Mouse (Mus musculus) B cell, adult 67 days (primary cell): ENCODE measurements around the gene Rhox2b. TPM values are rescaled to one million over a fixed set of nuclear protein-coding genes. Genes with fewer than 3 reads are reported as not detected.

Experiments
- total RNA-seq, 2 experiments: library from RNA; stranded (reverse); gene quantifications; 4 replicates each; pipeline ENCODE4 v1.2.4; 2023

The Rhox2b gene
- not detected for total RNA-seq

DNA sequence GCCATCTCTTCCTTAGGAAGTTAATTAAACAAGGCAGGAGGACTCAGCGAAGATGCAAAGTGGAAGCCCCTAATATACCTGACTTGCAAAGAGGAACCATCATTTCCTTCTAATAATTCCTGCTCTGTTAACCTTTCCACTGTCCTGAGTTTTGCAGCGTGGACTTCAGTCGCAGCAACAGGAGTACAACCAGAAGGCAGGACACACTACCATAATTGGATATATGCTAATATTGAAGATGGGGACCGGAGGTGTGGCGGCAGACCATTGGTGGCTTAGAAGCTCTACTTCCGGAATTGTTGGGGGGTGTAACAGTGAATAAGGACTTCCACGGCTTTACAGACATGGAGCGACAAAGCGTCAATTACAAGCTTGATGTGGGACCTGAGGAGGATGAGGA, at the start of gene Rhox2b:
Gene Rhox2b (plus strand): TSS at position 301 of the 400 bp plus-strand sequence.

DNA sequence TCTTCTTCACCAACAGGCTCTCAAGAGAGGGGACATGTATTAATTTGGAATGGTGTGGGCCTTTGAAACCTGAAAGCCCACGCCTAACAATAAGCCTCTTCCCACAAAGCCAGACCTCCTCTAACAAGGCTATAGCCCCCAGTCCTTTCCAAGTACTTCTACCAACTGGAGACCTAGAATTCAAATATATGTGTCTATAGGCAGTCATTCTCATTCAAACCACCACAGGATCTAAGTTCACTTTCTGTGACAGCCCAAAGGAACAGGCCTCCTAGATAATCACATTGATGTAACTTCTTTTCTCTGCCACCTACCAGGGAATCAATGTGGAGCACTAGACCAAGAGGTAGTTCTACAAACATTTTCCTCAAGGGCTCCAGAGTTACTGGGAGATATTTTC, 32.1 kb upstream of the Rhox2b start, which contains the start of gene Rhox3a2:
Gene Rhox3a2 (plus strand): TSS at position 301 of the 400 bp plus-strand sequence.

DNA sequence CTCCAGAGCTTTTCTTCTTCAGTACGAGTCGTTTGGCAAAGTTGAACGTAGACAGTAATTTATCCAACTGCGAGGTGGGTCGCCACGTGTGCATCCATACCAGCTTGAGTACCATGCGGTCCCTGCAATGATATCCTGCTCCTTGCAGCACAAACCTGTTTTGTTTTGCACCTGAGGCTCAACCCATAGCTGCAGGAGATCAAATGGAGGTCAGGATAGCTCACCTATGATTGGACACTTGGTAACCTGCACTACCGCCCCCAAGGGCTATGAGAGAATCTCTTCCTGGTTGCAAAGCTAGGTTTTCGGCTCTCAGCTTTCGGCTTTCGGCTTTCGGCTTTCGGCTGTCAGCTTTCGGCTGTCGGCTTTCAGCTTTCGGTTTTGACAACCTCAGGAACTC, 21.3 kb upstream of the Rhox2b start, which contains the start of gene Rhox4a2:
Gene Rhox4a2 (plus strand): TSS at position 301 of the 400 bp plus-strand sequence.

DNA sequence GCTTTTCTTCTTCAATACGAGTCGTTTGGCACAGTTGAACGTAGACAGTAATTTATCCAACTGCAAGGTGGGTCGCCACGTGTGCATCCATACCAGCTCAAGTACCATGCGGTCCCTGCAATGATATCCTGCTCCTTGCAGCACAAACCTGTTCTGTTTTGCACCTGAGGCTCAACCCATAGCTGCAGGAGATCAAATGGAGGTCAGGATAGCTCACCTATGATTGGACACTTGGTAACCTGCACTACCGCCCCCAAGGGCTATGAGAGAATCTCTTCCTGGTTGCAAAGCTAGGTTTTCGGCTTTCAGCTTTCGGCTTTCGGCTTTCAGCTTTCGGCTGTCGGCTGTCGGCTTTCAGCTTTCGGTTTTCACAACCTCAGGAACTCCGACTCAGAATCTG, 20.3 kb downstream of the Rhox2b start, which contains the start of gene Rhox4b:
Gene Rhox4b (plus strand): TSS at position 301 of the 400 bp plus-strand sequence.

DNA sequence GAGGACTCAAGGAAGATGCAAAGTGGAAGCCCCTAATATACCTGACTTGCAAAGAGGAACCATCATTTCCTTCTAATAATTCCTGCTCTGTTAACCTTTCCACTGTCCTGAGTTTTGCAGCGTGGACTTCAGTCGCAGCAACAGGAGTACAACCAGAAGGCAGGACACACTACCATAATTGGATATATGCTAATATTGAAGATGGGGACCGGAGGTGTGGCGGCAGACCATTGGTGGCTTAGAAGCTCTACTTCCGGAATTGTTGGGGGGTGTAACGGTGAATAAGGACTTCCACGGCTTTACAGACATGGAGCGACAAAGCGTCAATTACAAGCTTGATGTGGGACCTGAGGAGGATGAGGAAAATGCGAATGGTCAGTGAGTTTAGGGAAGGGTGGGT, 41.5 kb downstream of the Rhox2b start, which contains the start of gene Rhox2c:
Gene Rhox2c (plus strand): TSS at position 301 of the 400 bp plus-strand sequence.

DNA sequence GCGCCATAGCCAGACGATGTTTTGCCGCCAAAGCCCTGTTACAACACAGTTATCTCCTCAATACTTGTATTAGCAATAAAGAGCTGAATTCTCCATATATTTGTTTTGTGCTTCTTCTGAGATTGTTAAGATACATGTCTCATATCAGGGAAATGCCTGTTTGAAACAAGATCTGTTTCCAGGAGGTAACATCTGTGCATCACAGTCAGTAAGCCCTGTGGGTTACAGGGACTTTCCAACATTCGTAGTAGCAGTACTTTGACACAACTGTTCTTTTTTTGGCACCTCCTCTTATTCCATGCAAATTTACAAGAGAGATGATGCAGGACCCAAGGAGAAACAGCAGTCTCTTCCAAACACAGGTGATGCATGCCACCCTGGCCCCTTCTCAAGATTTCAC, 46.4 kb downstream of the Rhox2b start, which contains the start of gene Rhox3c:
Gene Rhox3c (plus strand): TSS at position 301 of the 400 bp plus-strand sequence.

Other genes starting within 250 kb of the Rhox2b start
- gene Akap14, start 243.2 kb upstream of the Rhox2b start, total RNA-seq: not detected
- 10 to 100 TPM; 83.4 to 91.6 TPM for gene Ndufa1, start 220.9 kb upstream of the Rhox2b start, total RNA-seq
- gene Rnf113a1, start 220.8 kb upstream of the Rhox2b start, total RNA-seq: 1 to 10 TPM; 1.5 to 2.2 TPM
- gene Gm9, start 201.0 kb upstream of the Rhox2b start, total RNA-seq: not detected
- gene Rhox1, start 189.8 kb upstream of the Rhox2b start, total RNA-seq: not detected
- not detected for gene Rhox2a, start 167.1 kb upstream of the Rhox2b start, total RNA-seq
- gene Rhox3a, start 162.1 kb upstream of the Rhox2b start, total RNA-seq: not detected
- not detected for gene Rhox4a, start 146.7 kb upstream of the Rhox2b start, total RNA-seq
- not detected for gene Rhox3a2, start 32.0 kb upstream of the Rhox2b start, total RNA-seq
- not detected for gene Rhox4a2, start 21.2 kb upstream of the Rhox2b start, total RNA-seq
- not detected for gene Rhox4b, start 20.4 kb downstream of the Rhox2b start, total RNA-seq
- not detected for gene Rhox2c, start 41.6 kb downstream of the Rhox2b start, total RNA-seq
- gene Rhox3c, start 46.5 kb downstream of the Rhox2b start, total RNA-seq: not detected
- not detected for gene Rhox4c, start 68.3 kb downstream of the Rhox2b start, total RNA-seq
- gene Rhox2d, start 81.4 kb downstream of the Rhox2b start, total RNA-seq: not detected
- not detected for gene Rhox4d, start 102.3 kb downstream of the Rhox2b start, total RNA-seq
- gene Rhox2e, start 118.4 kb downstream of the Rhox2b start, total RNA-seq: not detected
- not detected for gene Rhox3e, start 130.0 kb downstream of the Rhox2b start, total RNA-seq
- not detected for gene Rhox4e, start 145.3 kb downstream of the Rhox2b start, total RNA-seq
- gene Rhox2f, start 159.3 kb downstream of the Rhox2b start, total RNA-seq: not detected
- gene Rhox3f, start 168.9 kb downstream of the Rhox2b start, total RNA-seq: not detected
- not detected for gene Rhox4f, start 195.6 kb downstream of the Rhox2b start, total RNA-seq
- gene Rhox3g, start 216.5 kb downstream of the Rhox2b start, total RNA-seq: not detected
- gene Rhox2g, start 231.4 kb downstream of the Rhox2b start, total RNA-seq: not detected
- gene Rhox4g, start 239.3 kb downstream of the Rhox2b start, total RNA-seq: not detected